11 mouse cellular contexts compared by ENCODE assay signal in the genomic region with DNA sequence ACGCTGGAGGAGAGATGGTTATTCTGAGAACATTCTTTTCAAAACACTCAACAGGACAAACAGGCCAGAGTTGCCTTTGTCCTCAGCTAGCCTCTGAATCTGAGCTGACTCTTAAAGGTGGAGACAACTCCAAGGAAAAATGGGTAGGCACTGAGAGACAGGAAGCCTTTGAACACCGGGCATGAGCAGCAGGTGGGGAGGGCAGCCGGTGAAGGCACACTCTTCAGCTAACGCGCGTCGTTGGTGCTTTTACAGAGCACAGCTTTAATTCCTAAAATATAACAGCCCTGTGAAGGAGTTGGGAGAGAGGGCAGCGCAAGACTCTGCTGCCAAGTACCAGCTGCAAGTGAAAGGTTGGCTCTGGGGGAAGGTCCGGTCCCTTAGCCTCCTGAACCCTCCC. TPM values are rescaled to one million over a fixed set of nuclear protein-coding genes. Genes with fewer than 3 reads are reported as not detected.
"Had no signal": no experiment of that assay in that cellular context is flagged by ENCODE, and none has a peak within 500 bp of the region (broad histone marks: within the 10 kb centered on the region; RNA-seq: fewer than 3 reads in every experiment).

No protein-coding gene starts in this region.

- H3K9me3 ChIP-seq: intestine, embryonic 15.5 days; limb, embryonic 13.5 days; midbrain, embryonic 13.5 days had no signal

- DNase-seq: kidney, adult 18-20 months; kidney, postnatal 14 days; lung, adult 18-20 months; right cerebral cortex, adult 18-20 months; right cerebral cortex, postnatal 25 days had no signal

- H3K27ac ChIP-seq: intestine, embryonic 15.5 days; limb, embryonic 13.5 days; liver, embryonic 14.5 days; midbrain, embryonic 13.5 days had no signal

- ATAC-seq: intestine, embryonic 15.5 days; midbrain, embryonic 13.5 days had no signal

- H3K36me3 ChIP-seq: intestine, embryonic 15.5 days; limb, embryonic 13.5 days; midbrain, embryonic 13.5 days had no signal

- H3K4me3 ChIP-seq: intestine, embryonic 15.5 days; limb, embryonic 13.5 days; midbrain, embryonic 13.5 days had no signal

- H3K4me2 ChIP-seq: intestine, embryonic 15.5 days; limb, embryonic 13.5 days; midbrain, embryonic 13.5 days had no signal

- H3K9ac ChIP-seq: intestine, embryonic 15.5 days; limb, embryonic 13.5 days; liver, embryonic 14.5 days; midbrain, embryonic 13.5 days had no signal

RNA-seq across cellular contexts. Expression of gene Cacng4, which starts 5.0 kb away (rescaled TPM):
- total RNA-seq: liver, adult 2 months; megakaryocyte-erythroid progenitor cell, adult 5-6 weeks had no signal
- polyA plus RNA-seq: liver, adult 2 months had no signal
